Mouse (Mus musculus): ENCODE results near the gene Ckap2l. TPM values are rescaled to one million over a fixed set of nuclear protein-coding genes. Genes with fewer than 3 reads are reported as not detected.
A peak's percentile ranks its signal among the peaks of the same experiment; 100 is the strongest.

The Ckap2l gene
- polyA plus RNA-seq, 1 experiment, result 58.1 TPM

GRCm38 (mm10) chr2:129253631-129253970, 43.4 kb downstream of the Ckap2l start:
- peak overlapping the region; percentile 12 for H3K9ac ChIP-seq (ENCODE audit: low read depth, poor library complexity, severe bottlenecking)
- TF ChIP-seq CTCF (IDR thresholded peaks at IDR 0.05; ENCODE audit: low read depth, low read length), result no peak
- no peak for TF ChIP-seq POLR2A (IDR thresholded peaks at IDR 0.05; ENCODE audit: insufficient read depth, low read length)
- no peak for TF ChIP-seq EP300 (IDR thresholded peaks at IDR 0.05; ENCODE audit: insufficient read depth, low read depth, low read length)
- H3K27ac ChIP-seq (ENCODE audit: insufficient read depth, low read length), result no peak overlapping the region
- no peaks in the 10 kb centered on the region for H3K36me3 ChIP-seq (ENCODE audit: control insufficient read depth, insufficient read depth, low read length, poor library complexity, severe bottlenecking)
- H3K9me3 ChIP-seq (replicated peaks; ENCODE audit: control insufficient read depth, insufficient read depth, low read length, poor library complexity, severe bottlenecking), result no peaks in the 10 kb centered on the region
- no peaks in the 10 kb centered on the region for H3K27me3 ChIP-seq (ENCODE audit: control insufficient read depth, insufficient read depth, low read length, poor library complexity, severe bottlenecking)
- peaks cover 4% of the 10 kb centered on the region for H3K4me1 ChIP-seq (ENCODE audit: control insufficient read depth, insufficient read depth, low read length)
- peak overlapping the region; percentile 47 for H3K4me3 ChIP-seq (ENCODE audit: low read depth, low read length)

- peak overlapping the region; percentile 47 for H3K4me3 ChIP-seq (ENCODE audit: low read depth, low read length)
- H3K9me3 ChIP-seq (replicated peaks; ENCODE audit: control insufficient read depth, insufficient read depth, low read length, poor library complexity, severe bottlenecking), result no peaks in the 10 kb centered on the region
- H3K9ac ChIP-seq (ENCODE audit: low read depth, poor library complexity, severe bottlenecking), result peak overlapping the region; percentile 12
- H3K36me3 ChIP-seq (ENCODE audit: control insufficient read depth, insufficient read depth, low read length, poor library complexity, severe bottlenecking), result no peaks in the 10 kb centered on the region
- no peak overlapping the region for H3K27ac ChIP-seq (ENCODE audit: insufficient read depth, low read length)
- H3K4me1 ChIP-seq (ENCODE audit: control insufficient read depth, insufficient read depth, low read length), result peaks cover 4% of the 10 kb centered on the region
- H3K27me3 ChIP-seq (ENCODE audit: control insufficient read depth, insufficient read depth, low read length, poor library complexity, severe bottlenecking), result no peaks in the 10 kb centered on the region
- no peak for TF ChIP-seq POLR2A (IDR thresholded peaks at IDR 0.05; ENCODE audit: insufficient read depth, low read length)
- TF ChIP-seq EP300 (IDR thresholded peaks at IDR 0.05; ENCODE audit: insufficient read depth, low read depth, low read length), result no peak
- no peak for TF ChIP-seq CTCF (IDR thresholded peaks at IDR 0.05; ENCODE audit: low read depth, low read length)
Observed at GRCm38 (mm10) chr2:129252836-129253630, 44.0 kb downstream of the Ckap2l start.

- TF ChIP-seq POLR2A (IDR thresholded peaks at IDR 0.05; ENCODE audit: insufficient read depth, low read length), result no peak
- no peaks in the 10 kb centered on the region for H3K36me3 ChIP-seq (ENCODE audit: control insufficient read depth, insufficient read depth, low read length, poor library complexity, severe bottlenecking)
- H3K4me3 ChIP-seq (ENCODE audit: low read depth, low read length), result no peak overlapping the region
- H3K9me3 ChIP-seq (replicated peaks; ENCODE audit: control insufficient read depth, insufficient read depth, low read length, poor library complexity, severe bottlenecking), result no peaks in the 10 kb centered on the region
- no peak overlapping the region for H3K9ac ChIP-seq (ENCODE audit: low read depth, poor library complexity, severe bottlenecking)
- H3K27ac ChIP-seq (ENCODE audit: insufficient read depth, low read length), result no peak overlapping the region
- peaks cover 3% of the 10 kb centered on the region for H3K4me1 ChIP-seq (ENCODE audit: control insufficient read depth, insufficient read depth, low read length)
- H3K27me3 ChIP-seq (ENCODE audit: control insufficient read depth, insufficient read depth, low read length, poor library complexity, severe bottlenecking), result no peaks in the 10 kb centered on the region
Observed at GRCm38 (mm10) chr2:129249321-129249720, 47.7 kb downstream of the Ckap2l start.

GRCm38 (mm10) chr2:129247707-129248121, 49.3 kb downstream of the Ckap2l start:
- Histone ChIP-seq H3K36me3 (ENCODE audit: control insufficient read depth, insufficient read depth, low read length, poor library complexity, severe bottlenecking) (no peaks in the 10 kb centered on the region), H3K4me3 (ENCODE audit: low read depth, low read length) (peak overlapping the region; percentile 64), H3K4me1 (ENCODE audit: control insufficient read depth, insufficient read depth, low read length) (peaks cover 5% of the 10 kb centered on the region), H3K27me3 (ENCODE audit: control insufficient read depth, insufficient read depth, low read length, poor library complexity, severe bottlenecking) (no peaks in the 10 kb centered on the region), H3K9me3 (replicated peaks; ENCODE audit: control insufficient read depth, insufficient read depth, low read length, poor library complexity, severe bottlenecking) (no peaks in the 10 kb centered on the region), H3K27ac (ENCODE audit: insufficient read depth, low read length) (peak overlapping the region; percentile 83), H3K9ac (ENCODE audit: low read depth, poor library complexity, severe bottlenecking) (peak overlapping the region; percentile 71)
- no peak for TF ChIP-seq POLR2A (IDR thresholded peaks at IDR 0.05; ENCODE audit: insufficient read depth, low read length)
- peak; percentile 76; the same call in 1 of the 2 replicates for TF ChIP-seq EP300 (IDR thresholded peaks at IDR 0.05; ENCODE audit: insufficient read depth, low read depth, low read length)

GRCm38 (mm10) chr2:129246924-129247323, 50.1 kb downstream of the Ckap2l start:
- Histone ChIP-seq H3K9me3 (replicated peaks; ENCODE audit: control insufficient read depth, insufficient read depth, low read length, poor library complexity, severe bottlenecking) (no peaks in the 10 kb centered on the region), H3K36me3 (ENCODE audit: control insufficient read depth, insufficient read depth, low read length, poor library complexity, severe bottlenecking) (no peaks in the 10 kb centered on the region), H3K4me1 (ENCODE audit: control insufficient read depth, insufficient read depth, low read length) (peaks cover 7% of the 10 kb centered on the region), H3K4me3 (ENCODE audit: low read depth, low read length) (peak overlapping the region; percentile 64), H3K27me3 (ENCODE audit: control insufficient read depth, insufficient read depth, low read length, poor library complexity, severe bottlenecking) (no peaks in the 10 kb centered on the region), H3K27ac (ENCODE audit: insufficient read depth, low read length) (peak overlapping the region; percentile 83), H3K9ac (ENCODE audit: low read depth, poor library complexity, severe bottlenecking) (peak overlapping the region; percentile 71)
- no peak for TF ChIP-seq POLR2A (IDR thresholded peaks at IDR 0.05; ENCODE audit: insufficient read depth, low read length)
- TF ChIP-seq CTCF (IDR thresholded peaks at IDR 0.05; ENCODE audit: low read depth, low read length), result no peak
- TF ChIP-seq EP300 (IDR thresholded peaks at IDR 0.05; ENCODE audit: insufficient read depth, low read depth, low read length), result no peak

GRCm38 (mm10) chr2:129246436-129246835, 50.6 kb downstream of the Ckap2l start:
- peak overlapping the region; percentile 83 for H3K27ac ChIP-seq (ENCODE audit: insufficient read depth, low read length)

More at GRCm38 (mm10) chr2:129246436-129246835, 50.6 kb downstream of the Ckap2l start:
- Histone ChIP-seq H3K4me3 (ENCODE audit: low read depth, low read length) (peak overlapping the region; percentile 64; the same call in 1 of the 2 replicates), H3K36me3 (ENCODE audit: control insufficient read depth, insufficient read depth, low read length, poor library complexity, severe bottlenecking) (no peaks in the 10 kb centered on the region), H3K4me1 (ENCODE audit: control insufficient read depth, insufficient read depth, low read length) (peaks cover 7% of the 10 kb centered on the region), H3K9me3 (replicated peaks; ENCODE audit: control insufficient read depth, insufficient read depth, low read length, poor library complexity, severe bottlenecking) (no peaks in the 10 kb centered on the region), H3K27me3 (ENCODE audit: control insufficient read depth, insufficient read depth, low read length, poor library complexity, severe bottlenecking) (no peaks in the 10 kb centered on the region), H3K9ac (ENCODE audit: low read depth, poor library complexity, severe bottlenecking) (peak overlapping the region; percentile 71)
- TF ChIP-seq EP300 (IDR thresholded peaks at IDR 0.05; ENCODE audit: insufficient read depth, low read depth, low read length), result no peak; the same call in 1 of the 2 replicates
- TF ChIP-seq POLR2A (IDR thresholded peaks at IDR 0.05; ENCODE audit: insufficient read depth, low read length), result no peak
- TF ChIP-seq CTCF (IDR thresholded peaks at IDR 0.05; ENCODE audit: low read depth, low read length), result no peak
